Mouse (Mus musculus): ENCODE data around the gene Rbm8a. TPM values are rescaled to one million over a fixed set of nuclear protein-coding genes. Genes with fewer than 3 reads are reported as not detected.
"Not testable (repeated sequence)": the region's sequence is repeated elsewhere in the genome, so short reads cannot be mapped to it uniquely, and the experiment has no call there.

The Rbm8a gene
- polyA plus RNA-seq, 1 experiment from 2014 or later = 115 TPM

GRCm38 (mm10) chr3:96601251-96601787, 28.4 kb upstream of the Rbm8a start:
- no peaks in the 10 kb centered on the region for H3K27me3 ChIP-seq (ENCODE audit: control insufficient read depth, insufficient read depth, low read length)
- peak overlapping the region; percentile 72 for H3K4me2 ChIP-seq (ENCODE audit: low read depth, low read length)
- ATAC-seq (ENCODE audit: low read depth) = peak; percentile 65
- H3K27ac ChIP-seq (ENCODE audit: low read depth, low read length) = peak overlapping the region; percentile 95
- under 1% methylated on average over 35 of the region's 40 CpGs for WGBS
- no peaks in the 10 kb centered on the region for H3K36me3 ChIP-seq (ENCODE audit: control insufficient read depth, insufficient read depth, low read length)
- H3K4me1 ChIP-seq (ENCODE audit: control insufficient read depth, insufficient read depth, low read length) = peaks cover 47% of the 10 kb centered on the region
- peak overlapping the region; percentile 83 for H3K4me3 ChIP-seq (ENCODE audit: low read depth, low read length)
- H3K9me3 ChIP-seq (ENCODE audit: control insufficient read depth, low read length) = no peaks in the 10 kb centered on the region
- H3K9ac ChIP-seq (replicated peaks; ENCODE audit: low read depth, low read length) = peak overlapping the region; percentile 94

- peaks cover 47% of the 10 kb centered on the region for H3K4me1 ChIP-seq (ENCODE audit: control insufficient read depth, insufficient read depth, low read length)
- WGBS = 14% methylated on average over 10 of the region's 10 CpGs
Measured at GRCm38 (mm10) chr3:96601941-96602703, 27.6 kb upstream of the Rbm8a start.

GRCm38 (mm10) chr3:96602704-96603084, 27.0 kb upstream of the Rbm8a start:
- Histone ChIP-seq H3K27ac (ENCODE audit: low read depth, low read length) (peak overlapping the region; percentile 41), H3K9ac (replicated peaks; ENCODE audit: low read depth, low read length) (peak overlapping the region; percentile 94), H3K36me3 (ENCODE audit: control insufficient read depth, insufficient read depth, low read length) (no peaks in the 10 kb centered on the region), H3K4me2 (ENCODE audit: low read depth, low read length) (peak overlapping the region; percentile 72), H3K27me3 (ENCODE audit: control insufficient read depth, insufficient read depth, low read length) (no peaks in the 10 kb centered on the region), H3K4me3 (ENCODE audit: low read depth, low read length) (peak overlapping the region; percentile 83), H3K9me3 (ENCODE audit: control insufficient read depth, low read length) (no peaks in the 10 kb centered on the region), H3K4me1 (ENCODE audit: control insufficient read depth, insufficient read depth, low read length) (peaks cover 47% of the 10 kb centered on the region)
- ATAC-seq (ENCODE audit: low read depth) = no peak
- WGBS = 21% methylated on average over 5 of the region's 5 CpGs

More at GRCm38 (mm10) chr3:96601941-96602703, 27.6 kb upstream of the Rbm8a start:
- peak overlapping the region; percentile 94 for H3K9ac ChIP-seq (replicated peaks; ENCODE audit: low read depth, low read length)
- no peak for ATAC-seq (ENCODE audit: low read depth)
- peak overlapping the region; percentile 83 for H3K4me3 ChIP-seq (ENCODE audit: low read depth, low read length)
- no peaks in the 10 kb centered on the region for H3K27me3 ChIP-seq (ENCODE audit: control insufficient read depth, insufficient read depth, low read length)
- peak overlapping the region; percentile 95 for H3K27ac ChIP-seq (ENCODE audit: low read depth, low read length)
- no peaks in the 10 kb centered on the region for H3K9me3 ChIP-seq (ENCODE audit: control insufficient read depth, low read length)
- H3K4me2 ChIP-seq (ENCODE audit: low read depth, low read length) = peak overlapping the region; percentile 72
- no peaks in the 10 kb centered on the region for H3K36me3 ChIP-seq (ENCODE audit: control insufficient read depth, insufficient read depth, low read length)

GRCm38 (mm10) chr3:96603311-96603710, 26.4 kb upstream of the Rbm8a start:
- 39% methylated on average over 5 of the region's 5 CpGs for WGBS

GRCm38 (mm10) chr3:96606007-96606406, 23.7 kb upstream of the Rbm8a start:
- not testable (repeated sequence) for H3K27me3 ChIP-seq (ENCODE audit: control insufficient read depth, insufficient read depth, low read length); H3K27ac ChIP-seq (ENCODE audit: low read depth, low read length); H3K36me3 ChIP-seq (ENCODE audit: control insufficient read depth, insufficient read depth, low read length); H3K4me2 ChIP-seq (ENCODE audit: low read depth, low read length); ATAC-seq (ENCODE audit: low read depth); H3K9me3 ChIP-seq (ENCODE audit: control insufficient read depth, low read length); H3K4me3 ChIP-seq (ENCODE audit: low read depth, low read length); H3K9ac ChIP-seq (replicated peaks; ENCODE audit: low read depth, low read length)
- WGBS = 81% methylated on average over 3 of the region's 4 CpGs
- H3K4me1 ChIP-seq (ENCODE audit: control insufficient read depth, insufficient read depth, low read length) = peaks cover 33% of the 10 kb centered on the region

More at GRCm38 (mm10) chr3:96603311-96603710, 26.4 kb upstream of the Rbm8a start:
- H3K27ac ChIP-seq (ENCODE audit: low read depth, low read length) = peak overlapping the region; percentile 41; the same call in 1 of the 2 replicates
- H3K4me1 ChIP-seq (ENCODE audit: control insufficient read depth, insufficient read depth, low read length) = peaks cover 42% of the 10 kb centered on the region
- no peaks in the 10 kb centered on the region for H3K36me3 ChIP-seq (ENCODE audit: control insufficient read depth, insufficient read depth, low read length)
- peak overlapping the region; percentile 83 for H3K4me3 ChIP-seq (ENCODE audit: low read depth, low read length)
- no peak for ATAC-seq (ENCODE audit: low read depth)
- peak overlapping the region; percentile 94 for H3K9ac ChIP-seq (replicated peaks; ENCODE audit: low read depth, low read length)
- H3K9me3 ChIP-seq (ENCODE audit: control insufficient read depth, low read length) = no peaks in the 10 kb centered on the region
- no peaks in the 10 kb centered on the region for H3K27me3 ChIP-seq (ENCODE audit: control insufficient read depth, insufficient read depth, low read length)
- peak overlapping the region; percentile 72 for H3K4me2 ChIP-seq (ENCODE audit: low read depth, low read length)

- WGBS = 93% methylated on average over 4 of the region's 4 CpGs
- H3K36me3 ChIP-seq (ENCODE audit: control insufficient read depth, insufficient read depth, low read length) = no peaks in the 10 kb centered on the region
- peaks cover 33% of the 10 kb centered on the region for H3K4me1 ChIP-seq (ENCODE audit: control insufficient read depth, insufficient read depth, low read length)
- no peak for ATAC-seq (ENCODE audit: low read depth)
- no peak overlapping the region for H3K27ac ChIP-seq (ENCODE audit: low read depth, low read length)
- H3K4me2 ChIP-seq (ENCODE audit: low read depth, low read length) = no peak overlapping the region
- no peak overlapping the region for H3K4me3 ChIP-seq (ENCODE audit: low read depth, low read length)
- H3K9me3 ChIP-seq (ENCODE audit: control insufficient read depth, low read length) = no peaks in the 10 kb centered on the region
- H3K27me3 ChIP-seq (ENCODE audit: control insufficient read depth, insufficient read depth, low read length) = no peaks in the 10 kb centered on the region
- H3K9ac ChIP-seq (replicated peaks; ENCODE audit: low read depth, low read length) = no peak overlapping the region
Measured at GRCm38 (mm10) chr3:96606618-96607017, 23.1 kb upstream of the Rbm8a start.

- WGBS = 92% methylated on average over 3 of the region's 3 CpGs
- H3K9me3 ChIP-seq (ENCODE audit: control insufficient read depth, low read length) = no peaks in the 10 kb centered on the region
- no peaks in the 10 kb centered on the region for H3K27me3 ChIP-seq (ENCODE audit: control insufficient read depth, insufficient read depth, low read length)
- H3K9ac ChIP-seq (replicated peaks; ENCODE audit: low read depth, low read length) = no peak overlapping the region
- no peak overlapping the region for H3K4me2 ChIP-seq (ENCODE audit: low read depth, low read length)
- no peak for ATAC-seq (ENCODE audit: low read depth)
- no peaks in the 10 kb centered on the region for H3K4me1 ChIP-seq (ENCODE audit: control insufficient read depth, insufficient read depth, low read length)
- no peak overlapping the region for H3K4me3 ChIP-seq (ENCODE audit: low read depth, low read length)
- peaks cover 39% of the 10 kb centered on the region for H3K36me3 ChIP-seq (ENCODE audit: control insufficient read depth, insufficient read depth, low read length)
- H3K27ac ChIP-seq (ENCODE audit: low read depth, low read length) = no peak overlapping the region
Measured at GRCm38 (mm10) chr3:96617941-96618340, 11.8 kb upstream of the Rbm8a start.

GRCm38 (mm10) chr3:96623201-96623600, 6.5 kb upstream of the Rbm8a start:
- ATAC-seq (ENCODE audit: low read depth) = no peak
- Histone ChIP-seq H3K36me3 (ENCODE audit: control insufficient read depth, insufficient read depth, low read length) (peaks cover 39% of the 10 kb centered on the region), H3K4me2 (ENCODE audit: low read depth, low read length) (no peak overlapping the region), H3K4me1 (ENCODE audit: control insufficient read depth, insufficient read depth, low read length) (no peaks in the 10 kb centered on the region), H3K9me3 (ENCODE audit: control insufficient read depth, low read length) (no peaks in the 10 kb centered on the region), H3K27ac (ENCODE audit: low read depth, low read length) (no peak overlapping the region), H3K9ac (replicated peaks; ENCODE audit: low read depth, low read length) (no peak overlapping the region), H3K4me3 (ENCODE audit: low read depth, low read length) (no peak overlapping the region), H3K27me3 (ENCODE audit: control insufficient read depth, insufficient read depth, low read length) (no peaks in the 10 kb centered on the region)
- WGBS = 96% methylated on average over 4 of the region's 4 CpGs

GRCm38 (mm10) chr3:96632058-96632457, 2.3 kb downstream of the Rbm8a start:
- H3K4me1 ChIP-seq (ENCODE audit: control insufficient read depth, insufficient read depth, low read length) = peaks cover 21% of the 10 kb centered on the region
- no peak for ATAC-seq (ENCODE audit: low read depth)
- peaks cover 14% of the 10 kb centered on the region for H3K36me3 ChIP-seq (ENCODE audit: control insufficient read depth, insufficient read depth, low read length)
- no peak overlapping the region for H3K9ac ChIP-seq (replicated peaks; ENCODE audit: low read depth, low read length)
- no peaks in the 10 kb centered on the region for H3K9me3 ChIP-seq (ENCODE audit: control insufficient read depth, low read length)
- no peaks in the 10 kb centered on the region for H3K27me3 ChIP-seq (ENCODE audit: control insufficient read depth, insufficient read depth, low read length)
- no peak overlapping the region for H3K4me2 ChIP-seq (ENCODE audit: low read depth, low read length)
- no peak overlapping the region for H3K27ac ChIP-seq (ENCODE audit: low read depth, low read length)
- H3K4me3 ChIP-seq (ENCODE audit: low read depth, low read length) = no peak overlapping the region
